In the genomic region with DNA sequence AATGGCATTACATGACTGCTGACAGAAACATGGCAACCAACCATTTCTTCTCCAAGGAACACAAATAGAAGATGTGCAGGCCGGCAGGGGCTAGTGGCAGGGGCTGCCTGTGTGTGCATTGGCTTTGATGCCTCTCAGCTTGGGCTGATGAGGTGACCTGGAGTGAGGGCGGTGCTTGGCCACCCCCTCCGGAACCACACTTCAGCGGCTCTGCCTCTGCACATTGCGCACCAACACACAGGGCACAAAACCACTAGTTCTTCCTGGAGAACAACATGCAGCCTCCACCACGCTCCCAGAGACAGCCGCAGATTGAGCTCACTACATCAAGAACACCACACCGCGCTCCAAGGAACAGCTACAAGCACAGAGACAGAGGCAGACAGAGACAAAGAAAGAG, we compare ENCODE assay signal across 14 mouse cellular contexts. TPM values are rescaled to one million over a fixed set of nuclear protein-coding genes. Genes with fewer than 3 reads are reported as not detected.
DNase-seq lines count a peak whose midpoint lies in the region; ATAC-seq and TF ChIP-seq lines count a peak whose summit lies in the region.
"Had no signal": no experiment of that assay in that cellular context is flagged by ENCODE, and none has a peak within 500 bp of the region (broad histone marks: within the 10 kb centered on the region; RNA-seq: fewer than 3 reads in every experiment).

No protein-coding gene starts in this region.

- peaks cover 89% of the 10 kb centered on the region for H3K36me3 ChIP-seq in forebrain, embryonic 13.5 days (ENCODE audit: poor library complexity, severe bottlenecking)
- peaks cover 65% of the 10 kb centered on the region for H3K36me3 ChIP-seq in forebrain, embryonic 16.5 days (ENCODE audit: control insufficient read depth, insufficient read depth)
- H3K36me3 ChIP-seq in intestine, postnatal 0 days (ENCODE audit: control insufficient read depth, insufficient read depth): peaks cover 82% of the 10 kb centered on the region

- 0 out of 2 replicates have a peak overlapping the region, but pooled peaks have one; percentile 6 for H3K9ac ChIP-seq in forebrain, embryonic 13.5 days
- H3K9ac ChIP-seq in forebrain, embryonic 16.5 days (replicated peaks; ENCODE audit: low read depth, low read length): no peak overlapping the region
- H3K9ac ChIP-seq in intestine, postnatal 0 days (ENCODE audit: low read depth, low read length): no peak overlapping the region
- H3K9ac ChIP-seq: forebrain, postnatal 0 days; limb, embryonic 15.5 days had no signal

- H3K4me1 ChIP-seq in forebrain, embryonic 13.5 days: peaks cover 75% of the 10 kb centered on the region
- peaks cover 28% of the 10 kb centered on the region for H3K4me1 ChIP-seq in forebrain, embryonic 16.5 days (replicated peaks; ENCODE audit: control insufficient read depth, insufficient read depth, low read length)
- H3K4me1 ChIP-seq in intestine, postnatal 0 days (replicated peaks; ENCODE audit: control insufficient read depth, insufficient read depth, low read length): peaks cover 5% of the 10 kb centered on the region; the same call in 1 of the 2 replicates

- H3K27me3 ChIP-seq in forebrain, embryonic 13.5 days: no peaks in the 10 kb centered on the region
- H3K27me3 ChIP-seq in forebrain, embryonic 16.5 days (replicated peaks; ENCODE audit: control insufficient read depth, insufficient read depth, low read length): no peaks in the 10 kb centered on the region
- no peaks in the 10 kb centered on the region for H3K27me3 ChIP-seq in intestine, postnatal 0 days (replicated peaks; ENCODE audit: control insufficient read depth, insufficient read depth, low read length)
- H3K27me3 ChIP-seq: limb, embryonic 15.5 days had no signal

- H3K27ac ChIP-seq in forebrain, embryonic 13.5 days: no peak overlapping the region
- no peak overlapping the region for H3K27ac ChIP-seq in forebrain, embryonic 16.5 days (ENCODE audit: low read length)
- peak overlapping the region; percentile 35; the same call in 1 of the 2 replicates for H3K27ac ChIP-seq in intestine, postnatal 0 days (ENCODE audit: low read depth, low read length)
- H3K27ac ChIP-seq: limb, embryonic 15.5 days had no signal

- no peak for TF ChIP-seq CTCF in intestine, postnatal 0 days (IDR thresholded peaks at IDR 0.05; ENCODE audit: low read depth)

- no peak overlapping the region for H3K4me3 ChIP-seq in forebrain, embryonic 13.5 days
- H3K4me3 ChIP-seq in forebrain, embryonic 16.5 days (replicated peaks; ENCODE audit: low read length): no peak overlapping the region
- no peak overlapping the region for H3K4me3 ChIP-seq in intestine, postnatal 0 days (ENCODE audit: low read depth, low read length)
- H3K4me3 ChIP-seq: limb, embryonic 15.5 days had no signal

- 88% methylated on average over 9 of the region's 9 CpGs for WGBS in forebrain, embryonic 13.5 days
- WGBS in forebrain, embryonic 16.5 days: 82% methylated on average over 9 of the region's 9 CpGs
- WGBS in intestine, postnatal 0 days: 79% methylated on average over 9 of the region's 9 CpGs

- no peak for ATAC-seq in forebrain, embryonic 13.5 days
- ATAC-seq in forebrain, embryonic 16.5 days: no peak
- ATAC-seq in intestine, postnatal 0 days: no peak
- ATAC-seq in inflammation-experienced regulatory T-cells, adult 6 months: no peak
- ATAC-seq: forebrain, postnatal 0 days had no signal

- H3K9me3 ChIP-seq in forebrain, embryonic 13.5 days (replicated peaks): no peaks in the 10 kb centered on the region
- no peaks in the 10 kb centered on the region for H3K9me3 ChIP-seq in forebrain, embryonic 16.5 days (ENCODE audit: control insufficient read depth, low read length)
- H3K9me3 ChIP-seq in intestine, postnatal 0 days (ENCODE audit: control insufficient read depth): no peaks in the 10 kb centered on the region
- H3K9me3 ChIP-seq: limb, embryonic 15.5 days had no signal

- no peak overlapping the region for H3K4me2 ChIP-seq in forebrain, embryonic 13.5 days
- no peak overlapping the region for H3K4me2 ChIP-seq in forebrain, embryonic 16.5 days (ENCODE audit: low read length)
- no peak overlapping the region for H3K4me2 ChIP-seq in intestine, postnatal 0 days (replicated peaks; ENCODE audit: low read depth)
- H3K4me2 ChIP-seq: limb, embryonic 15.5 days had no signal

- peak; percentile 34 for DNase-seq in lung, postnatal 10 days
- DNase-seq in lung, postnatal 36 days: no peak
- peak; percentile 22 for DNase-seq in MN1 (ENCODE audit: low spot score)
- DNase-seq in left cerebral cortex, adult 8-10 months (ENCODE audit: low spot score in 2 of 2): no peak
- DNase-seq: cerebellum, postnatal 14 days; forebrain, postnatal 0 days; kidney, postnatal 4 days; thymus, adult 18-20 months had no signal

RNA-seq across cellular contexts. Expression of gene Hnrnpl, which starts 7.9 kb away (rescaled TPM):
- polyA plus RNA-seq in forebrain, embryonic 13.5 days (2015; fragmentation: Nextera tagmentation; extraction: Ambion mirVana): 264 and 282 TPM in 2 replicates
- polyA plus RNA-seq in forebrain, embryonic 16.5 days (2015; fragmentation: Nextera tagmentation; extraction: Ambion mirVana): 185 and 203 TPM in 2 replicates
- 144 and 152 TPM in 2 replicates for polyA plus RNA-seq in intestine, postnatal 0 days (2015; fragmentation: Nextera tagmentation; extraction: Ambion mirVana)
- total RNA-seq in left cerebral cortex, adult 8-10 months (2022): 100 to 1,000 TPM; 433 to 466 (median 453) TPM
- 100 to 1,000 TPM; 171 to 386 (median 383) TPM for polyA plus RNA-seq in inflammation-experienced regulatory T-cells, adult 6 months (2017; shearing (Covaris generic))

RNA-seq across cellular contexts. Expression of gene Ech1, which starts 8.8 kb away (rescaled TPM):
- polyA plus RNA-seq in forebrain, embryonic 13.5 days (2015; fragmentation: Nextera tagmentation; extraction: Ambion mirVana): 69.1 and 75.6 TPM in 2 replicates
- polyA plus RNA-seq in forebrain, embryonic 16.5 days (2015; fragmentation: Nextera tagmentation; extraction: Ambion mirVana): 87.1 and 97.7 TPM in 2 replicates
- 402 and 426 TPM in 2 replicates for polyA plus RNA-seq in intestine, postnatal 0 days (2015; fragmentation: Nextera tagmentation; extraction: Ambion mirVana)
- 10 to 100 TPM; 57.9 to 68.0 (median 62.2) TPM for total RNA-seq in left cerebral cortex, adult 8-10 months (2022)
- polyA plus RNA-seq in inflammation-experienced regulatory T-cells, adult 6 months (2017; shearing (Covaris generic)): 100 to 1,000 TPM; 190 to 267 (median 222) TPM

RNA-seq across cellular contexts. Expression of gene Lgals4, which starts 17.5 kb away (rescaled TPM):
- 2.5 and 3.3 TPM in 2 replicates for polyA plus RNA-seq in forebrain, embryonic 13.5 days (2015; fragmentation: Nextera tagmentation; extraction: Ambion mirVana)
- polyA plus RNA-seq in forebrain, embryonic 16.5 days (2015; fragmentation: Nextera tagmentation; extraction: Ambion mirVana): 5.2 and 5.7 TPM in 2 replicates
- polyA plus RNA-seq in intestine, postnatal 0 days (2015; fragmentation: Nextera tagmentation; extraction: Ambion mirVana): 2,376 and 2,464 TPM in 2 replicates
- 1 to 10 TPM; 1.4 to 3.4 (median 3.0) TPM for total RNA-seq in left cerebral cortex, adult 8-10 months (2022)
- polyA plus RNA-seq in inflammation-experienced regulatory T-cells, adult 6 months (2017; shearing (Covaris generic)): 10 to 100 TPM; 18.1 to 38.8 (median 20.9) TPM

RNA-seq across cellular contexts. Expression of gene Rinl, which starts 27.4 kb away (rescaled TPM):
- polyA plus RNA-seq in forebrain, embryonic 13.5 days (2015; fragmentation: Nextera tagmentation; extraction: Ambion mirVana): 1.7 and 2.0 TPM in 2 replicates
- 1.2 and 1.3 TPM in 2 replicates for polyA plus RNA-seq in forebrain, embryonic 16.5 days (2015; fragmentation: Nextera tagmentation; extraction: Ambion mirVana)
- polyA plus RNA-seq in intestine, postnatal 0 days (2015; fragmentation: Nextera tagmentation; extraction: Ambion mirVana): 1.6 and 2.2 TPM in 2 replicates
- total RNA-seq in left cerebral cortex, adult 8-10 months (2022): 1 to 10 TPM; 2.0 to 4.9 (median 4.1) TPM
- 100 to 1,000 TPM; 216 to 294 (median 288) TPM for polyA plus RNA-seq in inflammation-experienced regulatory T-cells, adult 6 months (2017; shearing (Covaris generic))

RNA-seq across cellular contexts. Expression of gene Lgals7, which starts 47.5 kb away (rescaled TPM):
- 2.0 and 2.4 TPM in 2 replicates for polyA plus RNA-seq in forebrain, embryonic 13.5 days (2015; fragmentation: Nextera tagmentation; extraction: Ambion mirVana)
- 1.7 and 2.9 TPM in 2 replicates for polyA plus RNA-seq in forebrain, embryonic 16.5 days (2015; fragmentation: Nextera tagmentation; extraction: Ambion mirVana)
- 1.0 and 2.0 TPM in 2 replicates for polyA plus RNA-seq in intestine, postnatal 0 days (2015; fragmentation: Nextera tagmentation; extraction: Ambion mirVana)
- not detected for total RNA-seq in left cerebral cortex, adult 8-10 months (2022)
- polyA plus RNA-seq in inflammation-experienced regulatory T-cells, adult 6 months (2017; shearing (Covaris generic)): 1 to 10 TPM in 1 of 3 experiments, under 1 TPM in 1, not detected in 1; 0.46 to 5.6 TPM
- total RNA-seq: megakaryocyte-erythroid progenitor cell, adult 5-6 weeks had no signal

Comparison
In these comparisons a context has a peak if more than half of its experiments do, and no peak if none do; other contexts are left out.
1. DNase-seq: peak in lung, postnatal 10 days (single experiment) and MN1 (single experiment); none in lung, postnatal 36 days (single experiment) and left cerebral cortex, adult 8-10 months (0 of 2).
2. RNA of gene Lgals4, which starts 17.5 kb away (polyA plus RNA-seq): 2,376 to 2,464 TPM in intestine, postnatal 0 days; 18.1 to 38.8 TPM in inflammation-experienced regulatory T-cells, adult 6 months, 5.2 to 5.7 TPM in forebrain, embryonic 16.5 days and 2.5 to 3.3 TPM in forebrain, embryonic 13.5 days; every median in the first group is over 10 times any median in the second.